Mouse (Mus musculus) intestine, postnatal 0 days (tissue): ENCODE data around the gene Mettl16. TPM values are rescaled to one million over a fixed set of nuclear protein-coding genes. Genes with fewer than 3 reads are reported as not detected.

Experiments used
- ATAC-seq: fragments of 200-750 bp; cut with Nextera tagmentation; 2 replicates; pipeline ENCODE4 v1.8.0; 2017; ENCODE audit warnings: mild to moderate bottlenecking, moderate TSS enrichment, moderate library complexity
- H3K27ac ChIP-seq: fragments of 300-500 bp; sonication (generic); 2 replicates; pipeline ENCODE4 v1.5.1; 2014; ENCODE audit warnings: mild to moderate bottlenecking, low read depth, low read length, moderate library complexity
- H3K27me3 ChIP-seq: fragments of 300-500 bp; sonication (generic); replicated peaks from 2 replicates; pipeline ENCODE4 v1.6.1; 2014; ENCODE audit warnings: low read length, mixed read lengths; ENCODE audit not compliant: control insufficient read depth, insufficient read depth
- H3K36me3 ChIP-seq: fragments of 300-500 bp; sonication (generic); 2 replicates; pipeline ENCODE4 v1.6.1; 2014; ENCODE audit warnings: mild to moderate bottlenecking, moderate library complexity; ENCODE audit not compliant: control insufficient read depth, insufficient read depth
- H3K4me1 ChIP-seq: fragments of 300-500 bp; sonication (generic); replicated peaks from 2 replicates; pipeline ENCODE4 v1.6.1; 2014; ENCODE audit warnings: antibody characterized with exemption, low read length, mixed read lengths; ENCODE audit not compliant: control insufficient read depth, insufficient read depth
- H3K4me2 ChIP-seq: fragments of 300-500 bp; sonication (generic); replicated peaks from 2 replicates; pipeline ENCODE4 v1.6.1; 2014; ENCODE audit warnings: low read depth, mild to moderate bottlenecking, moderate library complexity
- H3K4me3 ChIP-seq: fragments of 300-500 bp; sonication (generic); 2 replicates; pipeline ENCODE4 v1.5.1; 2014; ENCODE audit warnings: low read depth, low read length
- H3K9ac ChIP-seq: fragments of 300-500 bp; sonication (generic); 2 replicates; pipeline ENCODE4 v1.6.1; 2014; ENCODE audit warnings: mild to moderate bottlenecking, low read depth, low read length
- H3K9me3 ChIP-seq: fragments of 300-500 bp; sonication (generic); 2 replicates; pipeline ENCODE4 v1.6.1; 2016; ENCODE audit warnings: mixed run types; ENCODE audit not compliant: control insufficient read depth
- CTCF ChIP-seq: sonication (generic); IDR thresholded peaks from 2 replicates; pipeline ENCODE4 v1.5.1; 2016; ENCODE audit warnings: low read depth, mild to moderate bottlenecking, control low read depth, antibody characterized with exemption, moderate library complexity
- WGBS: fragments of 180-500 bp; shearing (Covaris S2); extraction: QIAGEN DNeasy Blood & Tissue Kit; methylation state at CpG from one replicate; pipeline ENCODE4 v1.1.7; 2014; 5-methylcytosine and 5-hydroxymethylcytosine counted together
- polyA plus RNA-seq: library from polyadenylated mRNA; unstranded; fragments of >200 nt; fragmentation: Nextera tagmentation; extraction: Ambion mirVana; gene quantifications from 2 replicates; pipeline ENCODE4 v1.2.1, GENCODE M21; 2015

The Mettl16 gene
- polyA plus RNA-seq, 1 experiment from 2014 or later, result 9.6 TPM

GRCm38 (mm10) chr11:74771234-74771633 lies 604 bp downstream of the Mettl16 start:
- ATAC-seq, result no peak
- peaks cover 4% of the 10 kb centered on the region; the same call in 1 of the 2 replicates for H3K4me1 ChIP-seq
- peak overlapping the region; percentile 92 for H3K27ac ChIP-seq
- no peaks in the 10 kb centered on the region for H3K27me3 ChIP-seq
- H3K4me3 ChIP-seq, result peak overlapping the region; percentile 86
- peaks cover 12% of the 10 kb centered on the region; the same call in 1 of the 2 replicates for H3K36me3 ChIP-seq
- no peaks in the 10 kb centered on the region for H3K9me3 ChIP-seq
- no peak for TF ChIP-seq CTCF
- peak overlapping the region; percentile 89 for H3K4me2 ChIP-seq
- peak overlapping the region; percentile 77 for H3K9ac ChIP-seq
- WGBS, result 7% methylated on average over 8 of the region's 8 CpGs

DNA sequence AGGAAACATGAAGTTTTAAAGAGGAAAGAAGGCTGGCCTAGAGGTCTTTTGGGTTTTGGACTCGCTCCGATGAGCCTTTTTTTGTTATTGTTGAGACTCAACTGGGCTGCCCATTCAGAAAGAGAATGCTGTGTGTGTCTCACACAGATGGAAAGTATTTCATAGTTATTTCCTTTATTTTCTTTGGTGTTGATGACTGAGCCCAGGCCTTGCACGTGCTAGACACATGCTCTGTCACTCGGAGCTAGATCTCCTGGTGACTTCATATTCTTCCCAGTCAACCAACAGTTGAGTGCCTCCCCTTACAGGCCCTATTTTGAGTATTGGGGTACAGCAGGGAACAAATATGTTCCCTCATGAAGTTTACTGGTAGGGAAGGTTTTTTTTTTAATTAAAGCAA lies 1.0 kb downstream of the Mettl16 start:
- peak overlapping the region; percentile 89 for H3K4me2 ChIP-seq
- no peak overlapping the region for H3K27ac ChIP-seq
- ATAC-seq, result no peak
- peaks cover 12% of the 10 kb centered on the region; the same call in 1 of the 2 replicates for H3K36me3 ChIP-seq
- peaks cover 4% of the 10 kb centered on the region; the same call in 1 of the 2 replicates for H3K4me1 ChIP-seq
- WGBS, result 65% methylated on average over 4 of the region's 4 CpGs
- peak overlapping the region; percentile 86; the same call in 1 of the 2 replicates for H3K4me3 ChIP-seq
- H3K27me3 ChIP-seq, result no peaks in the 10 kb centered on the region
- no peaks in the 10 kb centered on the region for H3K9me3 ChIP-seq
- no peak for TF ChIP-seq CTCF
- H3K9ac ChIP-seq, result no peak overlapping the region

DNA sequence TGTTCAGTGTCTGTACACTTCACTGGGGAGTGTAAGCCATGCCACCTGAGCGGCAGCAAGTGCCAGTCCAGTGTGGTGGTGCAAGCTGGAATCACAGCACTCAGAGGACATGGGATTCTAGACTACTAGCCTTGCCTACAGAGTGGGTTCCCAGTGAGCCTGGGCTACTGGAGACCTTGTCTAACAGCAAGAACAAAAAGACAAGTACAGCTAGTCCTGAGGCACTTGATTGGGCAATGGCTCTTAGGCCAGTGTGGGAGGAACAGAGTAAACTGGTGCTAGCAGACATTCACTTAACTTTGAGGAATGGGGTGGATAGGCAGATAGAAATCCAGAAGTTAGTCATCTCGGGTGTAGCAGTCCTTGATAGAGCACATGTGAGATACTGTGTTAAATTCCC lies 1.8 kb downstream of the Mettl16 start:
- Histone ChIP-seq H3K36me3 (peaks cover 16% of the 10 kb centered on the region; the same call in 1 of the 2 replicates), H3K27ac (no peak overlapping the region), H3K9me3 (no peaks in the 10 kb centered on the region), H3K4me2 (no peak overlapping the region), H3K27me3 (no peaks in the 10 kb centered on the region), H3K4me3 (no peak overlapping the region), H3K4me1 (peaks cover 4% of the 10 kb centered on the region; the same call in 1 of the 2 replicates), H3K9ac (no peak overlapping the region)
- 85% methylated on average over 2 of the region's 2 CpGs for WGBS
- TF ChIP-seq CTCF, result no peak
- no peak for ATAC-seq

DNA sequence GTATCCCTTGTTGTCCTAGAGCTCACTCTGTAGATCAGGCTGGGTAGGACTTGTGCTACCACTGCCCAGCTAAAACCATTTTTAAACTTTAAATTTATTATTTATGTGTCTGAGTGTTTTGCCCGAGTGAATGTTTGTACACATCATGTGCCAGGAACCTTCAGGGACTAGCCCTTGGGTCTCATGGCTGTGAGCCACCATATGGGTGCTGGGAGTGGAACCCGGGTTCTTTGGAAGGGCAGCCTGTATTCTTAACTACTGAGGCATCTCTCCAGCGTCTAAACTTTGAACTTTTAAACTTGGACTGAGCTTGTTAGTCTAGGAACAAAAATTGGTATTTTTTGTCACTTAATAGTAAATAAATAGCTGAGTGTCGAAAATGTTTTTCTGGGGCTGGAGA lies 22.2 kb downstream of the Mettl16 start:
- no peak for TF ChIP-seq CTCF
- no peak for ATAC-seq
- Histone ChIP-seq H3K4me3 (no peak overlapping the region), H3K27me3 (no peaks in the 10 kb centered on the region), H3K9me3 (no peaks in the 10 kb centered on the region), H3K4me2 (no peak overlapping the region), H3K9ac (no peak overlapping the region), H3K36me3 (peaks cover 45% of the 10 kb centered on the region), H3K27ac (no peak overlapping the region), H3K4me1 (no peaks in the 10 kb centered on the region)
- WGBS, result 91% methylated on average over 4 of the region's 4 CpGs

DNA sequence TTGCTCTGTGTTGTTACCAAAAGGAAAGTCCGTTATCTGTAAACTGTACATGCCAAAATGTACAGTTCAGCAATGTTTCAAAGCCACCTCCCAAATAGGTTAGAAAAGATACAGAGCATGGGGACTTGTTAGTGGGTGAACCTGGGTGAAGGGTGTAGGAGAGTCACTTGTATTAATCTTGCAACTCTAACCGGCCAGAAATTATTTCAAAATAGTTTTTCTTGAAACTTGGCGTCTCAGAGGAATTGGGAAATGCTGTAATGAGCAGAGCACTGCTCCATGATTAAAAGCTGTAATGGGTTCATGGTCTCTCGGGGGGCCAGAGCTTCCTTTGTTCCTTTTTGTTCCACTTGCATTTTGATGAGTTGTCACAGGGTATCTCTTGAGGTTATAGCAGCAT lies 30.0 kb downstream of the Mettl16 start:
- WGBS, result 81% methylated on average over 4 of the region's 4 CpGs
- Histone ChIP-seq H3K4me1 (no peaks in the 10 kb centered on the region), H3K9me3 (no peaks in the 10 kb centered on the region), H3K36me3 (peaks cover 24% of the 10 kb centered on the region; the same call in 1 of the 2 replicates), H3K9ac (no peak overlapping the region), H3K4me3 (no peak overlapping the region), H3K27ac (no peak overlapping the region), H3K4me2 (no peak overlapping the region), H3K27me3 (no peaks in the 10 kb centered on the region)
- ATAC-seq, result no peak
- no peak for TF ChIP-seq CTCF

- no peak overlapping the region for H3K9ac ChIP-seq
These were observed 33.5 kb downstream of the Mettl16 start for GRCm38 (mm10) chr11:74804081-74804627.

More at GRCm38 (mm10) chr11:74804081-74804627, 33.5 kb downstream of the Mettl16 start:
- Histone ChIP-seq H3K9me3 (no peaks in the 10 kb centered on the region), H3K27ac (no peak overlapping the region), H3K4me2 (no peak overlapping the region), H3K4me3 (no peak overlapping the region), H3K27me3 (no peaks in the 10 kb centered on the region), H3K36me3 (peaks cover 37% of the 10 kb centered on the region), H3K4me1 (no peaks in the 10 kb centered on the region)
- no peak for ATAC-seq
- no peak for TF ChIP-seq CTCF
- 79% methylated on average over 3 of the region's 3 CpGs for WGBS
